Mouse (Mus musculus) midbrain, postnatal 0 days (tissue): ENCODE data around the gene Snip1. TPM values are rescaled to one million over a fixed set of nuclear protein-coding genes. Genes with fewer than 3 reads are reported as not detected.

ENCODE experiments used
- ATAC-seq: fragments of 200-750 bp; cut with Nextera tagmentation; 2 replicates; pipeline ENCODE4 v1.8.0; 2017; ENCODE audit warnings: moderate number of reproducible peaks, mild to moderate bottlenecking, moderate TSS enrichment, moderate library complexity; ENCODE audit not compliant: low FRiP score
- DNase-seq: peaks from one replicate; pipeline ENCODE4 v3.0.0-alpha.2; 2015; ENCODE audit warnings: low spot score
- H3K27ac ChIP-seq: fragments of 300-500 bp; sonication (generic); 2 replicates; pipeline ENCODE4 v1.5.1; 2014; ENCODE audit warnings: low read depth, mild to moderate bottlenecking, low read length, mixed read lengths
- H3K27me3 ChIP-seq: fragments of 300-500 bp; sonication (generic); 2 replicates; pipeline ENCODE4 v1.6.1; 2014; ENCODE audit warnings: low read length, control low read depth, mixed read lengths; ENCODE audit not compliant: insufficient read depth
- H3K36me3 ChIP-seq: fragments of 300-500 bp; sonication (generic); 2 replicates; pipeline ENCODE4 v1.6.1; 2014; ENCODE audit warnings: low read length, control low read depth, mixed read lengths; ENCODE audit not compliant: insufficient read depth
- H3K4me1 ChIP-seq: fragments of 300-500 bp; sonication (generic); 2 replicates; pipeline ENCODE4 v1.6.1; 2014; ENCODE audit warnings: mild to moderate bottlenecking, control low read depth, antibody characterized with exemption, low read length, mixed read lengths; ENCODE audit not compliant: insufficient read depth
- H3K4me2 ChIP-seq: fragments of 300-500 bp; sonication (generic); 2 replicates; pipeline ENCODE4 v1.6.1; 2014; ENCODE audit warnings: low read depth, mild to moderate bottlenecking, low read length, mixed read lengths; ENCODE audit not compliant: poor library complexity, severe bottlenecking
- H3K4me3 ChIP-seq: fragments of 300-500 bp; sonication (generic); 2 replicates; pipeline ENCODE4 v1.5.1; 2014; ENCODE audit warnings: low read depth, mild to moderate bottlenecking, low read length, moderate library complexity
- H3K9ac ChIP-seq: fragments of 300-500 bp; sonication (generic); replicated peaks from 2 replicates; pipeline ENCODE4 v1.6.1; 2014; ENCODE audit warnings: mild to moderate bottlenecking, low read length, moderate library complexity, mixed read lengths; ENCODE audit not compliant: poor library complexity, severe bottlenecking
- H3K9me3 ChIP-seq: fragments of 300-500 bp; sonication (generic); 2 replicates; pipeline ENCODE4 v1.6.1; 2016; ENCODE audit warnings: low read length, control low read depth
- CTCF ChIP-seq: IDR thresholded peaks from 2 replicates; pipeline ENCODE4 v1.5.1; 2016; ENCODE audit warnings: antibody characterized with exemption, mild to moderate bottlenecking
- WGBS: fragments of 180-500 bp; shearing (Covaris S2); extraction: QIAGEN DNeasy Blood & Tissue Kit; methylation state at CpG from one replicate; pipeline ENCODE4 v1.1.7; 2014; 5-methylcytosine and 5-hydroxymethylcytosine counted together
- polyA plus RNA-seq: library from polyadenylated mRNA; unstranded; fragments of >200 nt; fragmentation: Nextera tagmentation; extraction: Ambion mirVana; gene quantifications from 2 replicates; pipeline ENCODE4 v1.2.1, GENCODE M21; 2015
- total RNA-seq: library from RNA; depleted of rRNA; stranded (reverse); fragments of >200 nt; gene quantifications from 2 replicates; pipeline ENCODE4 v1.2.3, GENCODE M21; 2014

The Snip1 gene
- total and polyA plus RNA-seq, 2 experiments from 2014 or later, result 16.0 to 35.1 TPM

DNA sequence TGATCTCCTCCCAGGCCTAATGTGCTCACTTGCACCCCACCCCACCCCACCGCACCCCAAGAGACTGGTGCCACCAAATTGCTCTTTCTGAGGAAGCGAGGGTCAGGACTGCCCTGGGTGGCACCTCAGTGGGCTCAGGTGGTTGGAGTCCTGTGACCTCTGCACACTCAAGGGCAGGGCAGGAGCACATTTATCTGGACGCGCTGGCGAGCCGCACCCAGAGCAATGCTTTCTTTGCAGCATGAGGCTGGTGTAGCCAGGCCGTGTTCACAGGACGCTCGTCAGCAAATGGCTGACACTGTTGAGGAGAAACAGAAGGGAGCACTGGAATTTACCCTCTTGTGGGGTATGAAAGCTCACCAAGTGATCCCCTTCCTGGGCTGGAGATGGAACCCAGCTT, 38.9 kb downstream of the Snip1 start:
- Histone ChIP-seq H3K27ac (no peak overlapping the region), H3K27me3 (no peaks in the 10 kb centered on the region), H3K4me1 (no peaks in the 10 kb centered on the region), H3K9ac (no peak overlapping the region), H3K4me2 (no peak overlapping the region), H3K36me3 (peaks cover 30% of the 10 kb centered on the region), H3K4me3 (no peak overlapping the region), H3K9me3 (no peaks in the 10 kb centered on the region)
- DNase-seq (no peak), ATAC-seq (no peak)
- WGBS, result 92% methylated on average over 9 of the region's 9 CpGs
- no peak for TF ChIP-seq CTCF

DNA sequence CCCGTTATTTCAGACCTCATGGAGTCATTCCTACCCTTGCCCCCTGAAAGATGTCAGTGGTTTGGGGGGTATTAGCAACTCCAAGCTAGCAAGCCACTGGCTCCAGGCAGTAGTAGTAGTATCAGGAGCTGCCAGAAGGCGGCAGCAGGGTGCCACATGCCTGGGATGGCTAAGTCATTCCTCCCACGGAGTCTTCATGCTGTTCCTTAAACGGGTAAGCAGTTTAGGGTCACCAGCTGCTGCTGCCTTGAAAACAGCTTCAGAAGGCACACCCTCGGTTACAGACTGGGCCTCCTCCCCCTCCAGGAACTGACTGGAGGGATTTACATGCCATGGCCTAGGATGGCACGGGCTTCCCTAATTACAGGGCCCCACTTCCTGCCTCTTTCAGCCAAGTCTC, 48.2 kb downstream of the Snip1 start:
- 0 out of 2 replicates have a peak, but pooled peaks have one; percentile 31 for ATAC-seq
- WGBS, result 6% methylated on average over 6 of the region's 6 CpGs
- no peak overlapping the region for H3K9ac ChIP-seq

DNA sequence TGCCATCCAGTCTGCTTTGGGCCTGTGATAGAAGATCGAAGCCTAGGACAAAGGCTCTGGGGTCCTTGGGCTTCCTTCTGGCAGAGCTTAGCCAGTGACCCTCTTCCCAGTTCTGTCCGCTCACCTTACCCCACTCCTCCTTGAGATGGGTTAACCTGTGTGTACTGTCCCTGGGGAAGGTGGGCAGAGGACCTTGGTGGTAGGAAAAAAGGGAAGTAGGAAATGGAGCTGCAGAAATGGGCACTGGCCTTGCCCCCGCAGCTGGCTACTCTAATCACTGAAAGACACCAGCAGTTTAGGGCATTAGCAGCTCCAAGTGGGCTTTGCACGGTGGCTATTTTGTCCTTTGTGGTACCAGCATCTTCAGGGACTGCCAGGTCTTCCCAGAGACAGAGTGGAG, 48.6 kb downstream of the Snip1 start:
- no peaks in the 10 kb centered on the region for H3K27me3 ChIP-seq
- H3K9me3 ChIP-seq, result no peaks in the 10 kb centered on the region
- H3K27ac ChIP-seq, result no peak overlapping the region
- H3K9ac ChIP-seq, result no peak overlapping the region
- no peaks in the 10 kb centered on the region for H3K4me1 ChIP-seq
- H3K4me2 ChIP-seq, result no peak overlapping the region
- ATAC-seq (no peak), DNase-seq (no peak)
- H3K36me3 ChIP-seq, result peaks cover 15% of the 10 kb centered on the region
- no peak for TF ChIP-seq CTCF
- H3K4me3 ChIP-seq, result no peak overlapping the region
- WGBS, result 69% methylated on average over 4 of the region's 4 CpGs

More for the DNA sequence above, 48.2 kb downstream of the Snip1 start:
- peak; percentile 84 for DNase-seq
- H3K4me3 ChIP-seq, result no peak overlapping the region
- no peaks in the 10 kb centered on the region for H3K4me1 ChIP-seq
- H3K4me2 ChIP-seq, result no peak overlapping the region
- peaks cover 18% of the 10 kb centered on the region for H3K36me3 ChIP-seq
- TF ChIP-seq CTCF, result peak; percentile 85
- H3K9me3 ChIP-seq, result no peaks in the 10 kb centered on the region
- H3K27ac ChIP-seq, result no peak overlapping the region
- H3K27me3 ChIP-seq, result no peaks in the 10 kb centered on the region

DNA sequence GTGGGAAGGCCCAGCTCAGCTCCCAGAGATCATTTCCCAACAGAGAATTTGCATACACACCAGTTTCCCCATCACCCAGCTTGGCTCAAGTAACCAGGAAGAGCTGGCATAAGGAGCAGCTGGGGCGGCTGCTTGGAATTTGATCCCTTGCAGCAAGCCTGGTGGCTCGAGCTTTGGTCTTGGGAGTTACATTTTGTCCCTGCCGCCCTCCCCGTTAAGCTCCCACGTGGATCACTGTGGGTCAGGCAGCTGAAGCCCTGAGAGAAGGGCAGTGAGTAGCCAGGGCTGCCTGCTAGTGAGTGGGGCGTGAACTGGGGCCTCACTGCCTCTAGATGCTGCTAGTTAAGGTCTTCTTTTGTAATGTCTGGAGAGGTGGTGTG, 49.2 kb downstream of the Snip1 start:
- no peak for DNase-seq
- Histone ChIP-seq H3K4me2 (no peak overlapping the region), H3K4me3 (no peak overlapping the region), H3K36me3 (peaks cover 9% of the 10 kb centered on the region; the same call in 1 of the 2 replicates), H3K27ac (no peak overlapping the region; the same call in 1 of the 2 replicates), H3K9me3 (no peaks in the 10 kb centered on the region), H3K9ac (no peak overlapping the region), H3K4me1 (no peaks in the 10 kb centered on the region), H3K27me3 (no peaks in the 10 kb centered on the region)
- 46% methylated on average over 6 of the region's 6 CpGs for WGBS
- 0 out of 2 replicates have a peak, but pooled peaks have one; percentile 3 for ATAC-seq
- TF ChIP-seq CTCF, result no peak

DNA sequence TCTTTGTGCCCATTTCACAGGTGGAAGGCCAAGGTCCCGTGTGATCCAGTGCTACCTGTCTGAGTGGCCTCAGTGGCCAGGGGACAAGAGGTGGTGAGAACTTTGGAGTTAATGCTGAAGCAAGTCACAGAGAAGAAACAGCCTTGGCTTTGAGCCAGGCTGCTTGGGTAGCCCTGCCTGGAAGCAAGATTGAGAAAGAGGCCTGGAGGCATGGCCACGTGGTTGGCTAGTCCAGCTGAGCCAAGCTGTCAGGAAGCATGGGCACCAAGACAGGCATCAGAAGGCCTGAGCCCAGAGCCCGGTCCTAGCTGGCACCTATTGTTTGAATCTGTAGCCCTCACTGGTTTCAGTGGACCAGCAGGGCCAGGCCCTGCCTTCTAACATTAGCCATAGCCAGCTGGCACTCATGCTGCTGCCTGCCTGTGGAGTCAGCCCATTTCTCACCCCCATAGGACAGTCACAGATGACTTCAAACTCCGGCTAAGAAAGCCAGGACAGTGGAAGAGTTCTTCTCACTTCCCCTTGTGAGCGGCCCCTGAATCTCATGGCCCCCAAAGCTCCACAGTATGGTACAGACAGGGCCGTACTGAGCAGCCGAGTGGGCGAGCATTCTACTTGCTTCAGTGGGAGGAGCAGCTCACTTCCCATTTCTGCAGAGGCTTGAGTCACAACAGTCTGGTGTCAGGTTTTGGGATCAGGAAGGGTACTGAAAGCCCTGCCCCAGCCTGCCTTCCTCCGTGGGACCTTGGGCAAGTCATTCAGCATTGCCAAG, 49.8 kb downstream of the Snip1 start:
- Histone ChIP-seq H3K4me3 (no peak overlapping the region), H3K27ac (no peak overlapping the region), H3K27me3 (no peaks in the 10 kb centered on the region), H3K4me1 (no peaks in the 10 kb centered on the region), H3K9me3 (no peaks in the 10 kb centered on the region), H3K9ac (no peak overlapping the region), H3K4me2 (no peak overlapping the region), H3K36me3 (peaks cover 8% of the 10 kb centered on the region; the same call in 1 of the 2 replicates)
- WGBS, result 61% methylated on average over 9 of the region's 9 CpGs
- DNase-seq (peak; percentile 84), ATAC-seq (0 out of 2 replicates have a peak, but pooled peaks have one; percentile 34)
- no peak for TF ChIP-seq CTCF

DNA sequence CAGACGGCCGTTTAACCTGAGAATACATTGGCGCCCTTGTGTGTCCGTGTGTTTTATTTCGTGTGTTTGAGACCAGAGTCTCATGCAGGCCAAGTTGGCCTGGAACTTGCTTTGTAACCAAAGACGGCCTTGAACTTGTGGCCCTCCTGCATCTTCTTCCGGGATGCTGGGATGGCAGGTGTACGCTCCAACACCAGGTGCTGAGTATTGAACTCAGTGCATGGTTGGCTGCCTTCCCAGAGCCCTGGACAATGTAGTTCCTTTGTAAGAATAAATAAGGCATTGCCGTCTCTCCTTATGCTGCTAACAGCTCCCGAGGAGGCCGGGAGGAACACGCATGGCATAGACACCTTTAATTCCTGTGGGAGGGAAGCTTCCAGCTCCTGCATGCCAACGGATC, 50.5 kb downstream of the Snip1 start:
- DNase-seq, result no peak
- no peak overlapping the region for H3K4me2 ChIP-seq
- H3K36me3 ChIP-seq, result peaks cover 1% of the 10 kb centered on the region; the same call in 1 of the 2 replicates
- H3K27me3 ChIP-seq, result no peaks in the 10 kb centered on the region
- no peaks in the 10 kb centered on the region for H3K4me1 ChIP-seq
- no peak for TF ChIP-seq CTCF
- H3K27ac ChIP-seq, result no peak overlapping the region
- no peaks in the 10 kb centered on the region for H3K9me3 ChIP-seq
- no peak overlapping the region for H3K4me3 ChIP-seq
- no peak overlapping the region for H3K9ac ChIP-seq
- 70% methylated on average over 13 of the region's 13 CpGs for WGBS
- no peak for ATAC-seq
